ENCODE assay signal across 8 mouse cellular contexts in genomic region chr8:22165251-22166079, GRCm38 (mm10). TPM values are rescaled to one million over a fixed set of nuclear protein-coding genes. Genes with fewer than 3 reads are reported as not detected.
DNase-seq lines count a peak whose midpoint lies in the region; ATAC-seq and TF ChIP-seq lines count a peak whose summit lies in the region.

No protein-coding gene starts in this region.

- H3K4me3 ChIP-seq in kidney, embryonic 15.5 days (replicated peaks): peak overlapping the region; percentile 64
- peak overlapping the region; percentile 72 for H3K4me3 ChIP-seq in bone marrow, adult 2 months (replicated peaks; ENCODE audit: control insufficient read depth, low read depth, low read length)
- peak overlapping the region; percentile 66 for H3K4me3 ChIP-seq in hindbrain, embryonic 10.5 days

- H3K27ac ChIP-seq in kidney, embryonic 15.5 days: peak overlapping the region; percentile 79
- peak overlapping the region; percentile 41; the same call in 1 of the 2 replicates for H3K27ac ChIP-seq in bone marrow, adult 2 months (ENCODE audit: control insufficient read depth, insufficient read depth, low read depth, low read length, poor library complexity)
- peak overlapping the region; percentile 90 for H3K27ac ChIP-seq in hindbrain, embryonic 10.5 days

- 40% methylated on average over 10 of the region's 10 CpGs for WGBS in kidney, embryonic 15.5 days
- 45% methylated on average over 10 of the region's 10 CpGs for WGBS in bone marrow, adult 2 months
- WGBS in hindbrain, embryonic 10.5 days: 56% methylated on average over 10 of the region's 10 CpGs

- peaks cover 23% of the 10 kb centered on the region for H3K36me3 ChIP-seq in kidney, embryonic 15.5 days
- peaks cover 35% of the 10 kb centered on the region for H3K36me3 ChIP-seq in hindbrain, embryonic 10.5 days

- DNase-seq in kidney, postnatal 25 days: no peak
- no peak for DNase-seq in hindbrain, embryonic 10.5 days (ENCODE audit: low spot score)
- no peak for DNase-seq in right cerebral cortex, adult 18-20 months
- DNase-seq in T-cell, adult 2 months (ENCODE audit: low spot score): no peak
- DNase-seq in urinary bladder, postnatal 10 days (ENCODE audit: low spot score): no peak

- H3K4me2 ChIP-seq in kidney, embryonic 15.5 days: peak overlapping the region; percentile 61

- H3K27me3 ChIP-seq in kidney, embryonic 15.5 days: no peaks in the 10 kb centered on the region
- H3K27me3 ChIP-seq in hindbrain, embryonic 10.5 days (ENCODE audit: insufficient read depth, poor library complexity, severe bottlenecking): no peaks in the 10 kb centered on the region

- peak; percentile 1; the same call in 1 of the 2 replicates for ATAC-seq in kidney, embryonic 15.5 days (replicated peaks; ENCODE audit: low FRiP score)
- ATAC-seq in megakaryocyte-erythroid progenitor cell, adult 5-6 weeks (replicated peaks; ENCODE audit: low FRiP score, low TSS enrichment, poor library complexity, severe bottlenecking): peak; percentile 64

- peaks cover 10% of the 10 kb centered on the region for H3K4me1 ChIP-seq in kidney, embryonic 15.5 days
- H3K4me1 ChIP-seq in bone marrow, adult 2 months (ENCODE audit: control insufficient read depth, insufficient read depth, low read length): no peaks in the 10 kb centered on the region; the same call in 1 of the 2 replicates
- peaks cover 15% of the 10 kb centered on the region for H3K4me1 ChIP-seq in hindbrain, embryonic 10.5 days (replicated peaks)

- no peaks in the 10 kb centered on the region for H3K9me3 ChIP-seq in kidney, embryonic 15.5 days (replicated peaks)
- no peaks in the 10 kb centered on the region for H3K9me3 ChIP-seq in hindbrain, embryonic 10.5 days

- TF ChIP-seq CTCF in bone marrow, adult 2 months (IDR thresholded peaks at IDR 0.05; ENCODE audit: control insufficient read depth, insufficient read depth, low read length): no peak

- no peak for TF ChIP-seq POLR2A in bone marrow, adult 2 months (IDR thresholded peaks at IDR 0.05; ENCODE audit: borderline replicate concordance, control insufficient read depth, low read depth, low read length)

- H3K9ac ChIP-seq in kidney, embryonic 15.5 days: peak overlapping the region; percentile 51

RNA-seq across cellular contexts. Expression of gene Nek3, which starts 0.8 kb away (rescaled TPM):
- 4.8 and 5.5 TPM in 2 replicates for polyA plus RNA-seq in kidney, embryonic 15.5 days (2015; fragmentation: Nextera tagmentation; extraction: Ambion mirVana)
- polyA plus RNA-seq in bone marrow, adult 2 months (2011; ENCODE audit: insufficient read depth, insufficient read length, low replicate concordance, missing spikeins): 2.6 and 19.3 TPM in 2 replicates
- polyA plus RNA-seq in hindbrain, embryonic 10.5 days (2016; fragmentation: Nextera tagmentation; extraction: Ambion mirVana): 7.6 and 9.1 TPM in 2 replicates
- total RNA-seq in megakaryocyte-erythroid progenitor cell, adult 5-6 weeks (2014; fragmentation: Nextera tagmentation): 0.25 and 1.9 TPM in 2 replicates
- total RNA-seq in megakaryocyte-erythroid progenitor cell, adult 5-6 weeks (2017): 2.0 and 5.9 TPM in 2 replicates

RNA-seq across cellular contexts. Expression of gene Ckap2, which starts 20.2 kb away (rescaled TPM):
- 39.9 and 41.7 TPM in 2 replicates for polyA plus RNA-seq in kidney, embryonic 15.5 days (2015; fragmentation: Nextera tagmentation; extraction: Ambion mirVana)
- 29.1 and 30.2 TPM in 2 replicates for polyA plus RNA-seq in bone marrow, adult 2 months (2011; ENCODE audit: insufficient read depth, insufficient read length, low replicate concordance, missing spikeins)
- 37.5 and 46.4 TPM in 2 replicates for polyA plus RNA-seq in hindbrain, embryonic 10.5 days (2016; fragmentation: Nextera tagmentation; extraction: Ambion mirVana)
- 31.5 and 49.4 TPM in 2 replicates for total RNA-seq in megakaryocyte-erythroid progenitor cell, adult 5-6 weeks (2014; fragmentation: Nextera tagmentation)
- total RNA-seq in megakaryocyte-erythroid progenitor cell, adult 5-6 weeks (2017): 48.3 and 50.1 TPM in 2 replicates

RNA-seq across cellular contexts. Expression of gene Vps36, which starts 27.1 kb away (rescaled TPM):
- polyA plus RNA-seq in kidney, embryonic 15.5 days (2015; fragmentation: Nextera tagmentation; extraction: Ambion mirVana): 38.3 and 40.6 TPM in 2 replicates
- 11.3 and 13.3 TPM in 2 replicates for polyA plus RNA-seq in bone marrow, adult 2 months (2011; ENCODE audit: insufficient read depth, insufficient read length, low replicate concordance, missing spikeins)
- polyA plus RNA-seq in hindbrain, embryonic 10.5 days (2016; fragmentation: Nextera tagmentation; extraction: Ambion mirVana): 31.1 and 38.2 TPM in 2 replicates
- total RNA-seq in megakaryocyte-erythroid progenitor cell, adult 5-6 weeks (2014; fragmentation: Nextera tagmentation): 30.9 and 31.8 TPM in 2 replicates
- total RNA-seq in megakaryocyte-erythroid progenitor cell, adult 5-6 weeks (2017): 30.4 and 38.4 TPM in 2 replicates

RNA-seq across cellular contexts. Expression of gene Nek5, which starts 40.6 kb away (rescaled TPM):
- polyA plus RNA-seq in kidney, embryonic 15.5 days (2015; fragmentation: Nextera tagmentation; extraction: Ambion mirVana): 0.28 and 0.38 TPM in 2 replicates
- not detected in 2 replicates for polyA plus RNA-seq in bone marrow, adult 2 months (2011; ENCODE audit: insufficient read depth, insufficient read length, low replicate concordance, missing spikeins)
- 0.29 and 0.69 TPM in 2 replicates for polyA plus RNA-seq in hindbrain, embryonic 10.5 days (2016; fragmentation: Nextera tagmentation; extraction: Ambion mirVana)
- not detected in 2 replicates for total RNA-seq in megakaryocyte-erythroid progenitor cell, adult 5-6 weeks (2014; fragmentation: Nextera tagmentation)
- total RNA-seq in megakaryocyte-erythroid progenitor cell, adult 5-6 weeks (2017): not detected in 2 replicates
